Mouse (Mus musculus) CH12F3 (cell line): ENCODE measurements around the gene Gm11568.
"Not testable (repeated sequence)": the region's sequence is repeated elsewhere in the genome, so short reads cannot be mapped to it uniquely, and the experiment has no call there.

ENCODE experiments used
- in situ Hi-C: fragments of 300-500 bp; cut with MboI; formaldehyde crosslinking; loops from 2 replicates; pipeline ENCODE4 v1.14.3; 2020; ENCODE audit warnings: low sequenced_read_pairs

Gm11568 gene

GRCm38 (mm10) chr11:99857617-99858016 lies at the start of gene Gm11568:
Gene Gm11568 (plus strand): TSS chr11:99857917.
- in situ Hi-C loops = no loop called here

GRCm38 (mm10) chr11:99809792-99810191 lies 47.9 kb upstream of the Gm11568 start, which contains the start of gene Krtap4-13:
Gene Krtap4-13 (minus strand): TSS chr11:99809892.
- in situ Hi-C loops = not testable (repeated sequence)

GRCm38 (mm10) chr11:99815566-99815965 lies 42.2 kb upstream of the Gm11568 start, which contains the start of gene Gm11564:
Gene Gm11564 (minus strand): TSS chr11:99815666.
- in situ Hi-C loops = not testable (repeated sequence)

- in situ Hi-C loops = no loop called here
These were observed 19.8 kb upstream of the Gm11568 start, which contains the start of gene 2300003K06Rik for GRCm38 (mm10) chr11:99837966-99838365. Gene 2300003K06Rik (minus strand): TSS chr11:99838066.

- in situ Hi-C loops = no loop called here
These were observed 15.5 kb upstream of the Gm11568 start for GRCm38 (mm10) chr11:99842185-99842584.

- in situ Hi-C loops = no loop called here
These were observed 11.0 kb upstream of the Gm11568 start for GRCm38 (mm10) chr11:99846746-99847145.

- in situ Hi-C loops = no loop called here
These were observed 6.2 kb upstream of the Gm11568 start, which contains the start of gene Krtap4-16 for GRCm38 (mm10) chr11:99851508-99851907. Gene Krtap4-16 (minus strand): TSS chr11:99851608.

GRCm38 (mm10) chr11:99854121-99854520 lies 3.6 kb upstream of the Gm11568 start:
- in situ Hi-C loops = no loop called here

- in situ Hi-C loops = no loop called here
These were observed 1.0 kb downstream of the Gm11568 start for GRCm38 (mm10) chr11:99858761-99859160.

- in situ Hi-C loops = not testable (repeated sequence)
These were observed 6.5 kb downstream of the Gm11568 start, which contains the start of gene Gm11559 for GRCm38 (mm10) chr11:99864176-99864575. Gene Gm11559 (plus strand): TSS chr11:99864476.

GRCm38 (mm10) chr11:99873089-99873488 lies 15.4 kb downstream of the Gm11568 start, which contains the start of gene Krtap9-1:
Gene Krtap9-1 (plus strand): TSS chr11:99873389.
- in situ Hi-C loops = not testable (repeated sequence)

GRCm38 (mm10) chr11:99878887-99879286 lies 21.2 kb downstream of the Gm11568 start, which contains the start of gene Gm11567:
Gene Gm11567 (plus strand): TSS chr11:99879187.
- in situ Hi-C loops = not testable (repeated sequence)

GRCm38 (mm10) chr11:99907620-99908019 lies 49.9 kb downstream of the Gm11568 start, which contains the start of gene Krtap31-1:
Gene Krtap31-1 (plus strand): TSS chr11:99907920.
- in situ Hi-C loops = no loop called here
